Mouse (Mus musculus) small intestine, adult 2 months (tissue): ENCODE data around the gene Kcnh6.

Experiments
- CTCF ChIP-seq: fragments of 200-500 bp; IDR thresholded peaks from 2 replicates; pipeline ENCODE4 v1.5.1; 2012; ENCODE audit warnings: low read depth, mild to moderate bottlenecking, control low read depth, inconsistent platforms, low read length, moderate library complexity, mixed read lengths; ENCODE audit not compliant: insufficient replicate concordance, insufficient read length; ENCODE audit errors: extremely low read depth
- POLR2A ChIP-seq: fragments of 200-500 bp; IDR thresholded peaks from 2 replicates; pipeline ENCODE4 v1.6.1; 2012; ENCODE audit warnings: low read depth, mild to moderate bottlenecking, control low read depth, inconsistent platforms, low read length, moderate library complexity

DNA sequence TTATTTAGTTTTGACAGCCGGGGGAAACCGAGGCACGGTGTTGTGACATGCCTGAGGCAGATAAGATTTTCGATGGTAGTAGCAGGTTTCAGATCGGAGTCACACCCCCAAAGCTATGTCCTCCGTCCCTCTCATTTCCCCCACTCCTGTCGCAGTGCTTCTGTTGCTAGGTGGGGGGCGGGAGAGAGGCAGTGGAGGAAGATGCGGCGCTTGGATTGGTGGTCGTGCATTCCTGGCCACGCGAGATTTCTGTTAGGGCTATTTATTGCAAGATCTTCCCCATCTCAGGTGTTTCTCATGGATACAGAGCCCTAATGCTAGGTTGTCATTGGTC is 29.5 kb downstream of the Kcnh6 start:
- TF ChIP-seq POLR2A (no peak), CTCF (no peak)
